Mouse (Mus musculus) B cell, adult 67 days (primary cell): Measurements from ENCODE around the gene Usp30. TPM values are rescaled to one million over a fixed set of nuclear protein-coding genes. Genes with fewer than 3 reads are reported as not detected.

Experiments
- total RNA-seq, 2 experiments: library from RNA; stranded (reverse); gene quantifications; 4 replicates each; pipeline ENCODE4 v1.2.4; 2023

The Usp30 gene
- 10 to 100 TPM; 25.8 to 26.6 TPM for total RNA-seq

GRCm38 (mm10) chr5:114065161-114065560 lies at the start of gene Usp30:
TSS of gene Usp30 (plus strand) at chr5:114065461.

DNA sequence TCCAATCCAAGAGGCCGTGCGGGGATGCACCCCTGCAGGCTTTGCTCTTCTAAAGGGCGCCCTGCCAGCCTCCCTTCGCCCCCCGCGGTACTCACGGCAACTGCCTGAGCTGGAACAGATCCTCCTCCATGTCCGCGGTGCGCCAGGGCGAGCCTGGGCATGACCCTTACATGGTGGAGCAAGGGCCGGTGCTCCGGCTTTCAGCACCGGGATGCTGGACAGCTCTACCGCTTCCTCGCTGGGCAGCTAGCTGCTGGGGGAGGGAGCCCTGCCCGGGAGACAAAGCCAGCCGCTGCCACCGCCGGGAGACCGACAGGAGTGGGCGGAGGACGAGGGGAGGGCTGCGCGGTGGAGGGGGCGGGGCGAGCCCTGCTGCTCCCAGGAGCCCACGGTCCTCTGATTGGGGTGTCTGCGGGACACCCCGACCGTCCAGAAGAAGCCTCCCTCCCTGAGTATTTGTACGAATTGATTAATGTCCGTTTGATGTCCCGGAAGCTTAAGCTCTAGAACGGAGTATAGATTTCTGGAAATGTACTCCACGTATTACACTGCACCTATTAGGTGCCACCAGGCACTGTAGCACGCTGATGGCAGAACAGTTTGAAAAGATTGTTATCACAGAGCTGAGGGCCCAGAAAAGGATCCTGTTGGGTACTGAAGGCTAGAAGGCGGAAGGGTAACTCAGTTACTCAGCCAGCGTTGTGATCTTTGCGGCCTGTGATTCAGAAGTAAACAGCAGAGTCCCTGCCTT lies 26.0 kb downstream of the Usp30 start, which contains the start of gene Svop:
Svop (minus strand) TSS at position 514 of the 751 bp plus-strand sequence.

GRCm38 (mm10) chr5:114127374-114128349 lies 62.4 kb downstream of the Usp30 start, which contains the start of gene Alkbh2:
TSS of gene Alkbh2 (minus strand) at chr5:114128218.

GRCm38 (mm10) chr5:114130211-114130605 lies 64.9 kb downstream of the Usp30 start, which contains the start of gene Ung:
TSS of gene Ung (plus strand) at chr5:114130386.

DNA sequence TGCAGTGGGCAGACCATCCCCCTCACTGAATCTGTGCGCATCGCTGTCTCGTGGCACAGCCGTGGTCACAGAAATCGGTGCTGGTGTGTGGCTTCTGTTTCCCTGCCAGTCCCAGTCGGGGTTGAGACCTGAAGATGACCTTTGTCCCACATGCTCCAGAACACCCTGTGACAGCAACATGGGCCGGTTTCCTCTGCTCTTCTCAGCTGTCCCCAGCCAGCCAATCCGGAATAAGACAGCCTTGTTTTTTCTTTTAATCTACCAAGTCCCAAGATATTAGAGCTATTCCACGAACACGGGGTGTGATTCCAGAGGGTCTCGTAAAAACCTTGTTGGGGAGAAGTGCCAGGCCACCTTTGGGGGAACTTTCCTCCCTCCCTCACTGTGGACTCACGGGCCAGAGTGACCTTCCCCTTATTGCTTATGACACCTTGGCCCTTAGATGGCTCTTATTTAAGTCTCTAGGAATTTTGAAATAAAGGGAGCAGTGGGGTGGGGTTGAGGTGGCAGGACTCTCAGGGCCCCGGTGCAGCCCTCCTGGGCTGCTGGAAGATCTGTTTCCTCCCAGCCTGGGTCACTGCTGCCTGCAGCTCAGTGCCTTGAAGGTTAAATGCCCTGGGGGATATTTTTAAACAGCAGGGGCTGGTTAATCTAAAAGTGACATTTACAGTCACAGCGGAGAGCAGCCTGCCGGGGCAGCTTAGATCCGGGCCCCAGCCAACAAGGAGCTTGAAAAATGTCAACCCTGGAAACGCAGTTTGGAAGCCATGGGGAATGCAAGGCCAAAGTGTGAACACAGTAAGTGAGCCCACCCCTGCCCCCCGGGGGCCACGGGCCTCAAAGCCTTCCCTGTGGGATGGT lies 81.0 kb downstream of the Usp30 start, which contains the start of gene Acacb:
Acacb (plus strand) TSS at position 508 of the 861 bp plus-strand sequence.

Other genes with a start within 250 kb of the Usp30 start
- 10 to 100 TPM; 50.5 to 59.7 TPM for gene Selplg, start 232.8 kb upstream of the Usp30 start, total RNA-seq
- gene Coro1c, start 156.7 kb upstream of the Usp30 start, total RNA-seq, result 10 to 100 TPM; 43.3 to 49.0 TPM
- gene Ssh1, start 71.6 kb upstream of the Usp30 start, total RNA-seq, result 10 to 100 TPM; 74.5 to 81.4 TPM
- gene Dao, start 61.8 kb upstream of the Usp30 start, total RNA-seq, result under 1 TPM; 0.38 to 0.62 TPM
- not detected for gene Svop, start 26.1 kb downstream of the Usp30 start, total RNA-seq
- 10 to 100 TPM in 1 of 2 experiments, 1 to 10 TPM in 1; 7.4 to 14.7 TPM for gene Alkbh2, start 62.8 kb downstream of the Usp30 start, total RNA-seq
- gene Ung, start 64.9 kb downstream of the Usp30 start, total RNA-seq, result 10 to 100 TPM; 20.7 to 22.1 TPM
- gene Acacb, start 81.1 kb downstream of the Usp30 start, total RNA-seq, result 1 to 10 TPM; 3.3 to 3.8 TPM
- gene Foxn4, start 208.3 kb downstream of the Usp30 start, total RNA-seq, result not detected
- gene Myo1h, start 223.7 kb downstream of the Usp30 start, total RNA-seq, result 10 to 100 TPM; 30.3 to 31.1 TPM